Mouse (Mus musculus) urinary bladder, adult 2 months (tissue): ENCODE measurements around the gene Hist1h3f. TPM values are rescaled to one million over a fixed set of nuclear protein-coding genes. Genes with fewer than 3 reads are reported as not detected.
A peak's percentile ranks its signal among the peaks of the same experiment; 100 is the strongest.
"Not testable (repeated sequence)": the region's sequence is repeated elsewhere in the genome, so short reads cannot be mapped to it uniquely, and the experiment has no call there.

Source experiments
- DNase-seq: peaks from one replicate; pipeline ENCODE4 v3.0.0; 2022; ENCODE audit warnings: low spot score
- polyA plus RNA-seq: library from polyadenylated mRNA; depleted of rRNA; stranded (reverse); fragments of >200 nt; gene quantifications from 2 replicates; pipeline ENCODE4 v1.2.3, GENCODE M21; 2012

Hist1h3f gene
- polyA plus RNA-seq, 1 experiment: 0.44 TPM

DNA sequence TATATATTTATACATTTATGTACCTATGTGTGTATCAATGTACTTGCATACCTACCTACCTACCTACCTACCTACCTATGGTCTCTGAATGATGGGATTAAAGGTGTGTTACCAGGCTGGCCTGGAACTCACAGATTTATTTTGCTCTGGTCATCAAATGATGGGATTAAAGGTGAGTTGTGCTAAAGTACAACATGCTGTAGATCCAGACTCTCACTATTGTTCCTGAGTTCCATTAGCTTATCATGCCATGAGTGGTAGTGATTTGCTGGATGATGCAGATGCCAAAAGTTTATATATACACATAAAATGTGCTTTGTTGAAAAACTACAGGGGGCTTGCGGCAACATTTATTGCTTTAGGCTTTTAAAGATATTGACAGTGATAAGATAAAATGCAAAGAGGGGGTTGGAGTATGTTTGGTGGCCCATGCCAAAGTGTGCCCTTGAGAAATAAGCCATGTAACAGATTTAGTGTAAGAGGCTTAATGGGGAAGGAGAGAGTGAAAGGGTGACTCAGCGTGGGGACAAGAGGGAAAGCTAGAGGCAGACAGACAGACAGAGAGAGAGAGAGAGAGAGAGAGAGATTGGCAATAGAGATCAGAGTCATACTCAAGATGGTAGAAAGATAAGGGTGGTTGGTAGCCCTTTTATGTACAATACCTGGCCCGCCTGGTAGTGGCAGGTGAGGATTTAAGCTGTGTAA lies 6.7 kb upstream of the Hist1h3f start:
- no peak for DNase-seq

DNA sequence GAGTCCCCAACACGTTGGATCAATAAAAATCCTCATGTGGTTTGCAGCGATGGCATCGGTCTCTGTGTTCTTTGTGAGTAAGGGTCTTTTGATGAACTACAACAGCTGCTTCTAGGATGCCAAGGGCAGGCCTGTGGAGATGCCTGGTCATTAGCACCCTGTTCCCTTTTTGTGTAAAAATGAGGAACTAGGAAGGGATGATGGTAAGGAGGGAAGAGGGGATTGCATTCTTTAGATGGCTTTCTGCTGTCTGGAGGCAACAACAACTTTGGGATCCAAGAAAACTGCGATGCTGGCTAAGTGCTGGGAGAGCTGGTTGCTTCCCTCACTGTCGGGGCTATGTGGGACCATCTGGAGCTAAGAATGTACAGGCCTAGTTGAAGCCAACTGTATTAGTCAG lies 5.6 kb upstream of the Hist1h3f start:
- DNase-seq: no peak

DNA sequence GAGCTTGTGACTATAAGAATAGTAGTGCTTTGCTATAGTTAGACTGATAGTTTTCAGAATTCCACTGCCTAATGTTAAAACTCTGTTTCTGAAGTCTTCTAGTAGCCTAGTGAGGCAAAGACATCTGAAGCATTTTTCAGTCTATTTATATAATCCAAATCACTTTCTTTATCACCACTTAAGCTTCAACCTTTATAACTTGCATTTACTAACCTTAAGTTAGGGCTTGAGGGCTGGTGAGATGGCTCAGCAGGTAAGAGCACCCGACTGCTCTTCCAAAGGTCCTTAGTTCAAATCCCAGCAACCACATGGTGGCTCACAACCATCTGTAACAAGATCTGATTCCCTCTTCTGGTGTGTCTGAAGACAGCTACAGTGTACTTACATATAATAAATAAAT lies 4.0 kb upstream of the Hist1h3f start:
- DNase-seq: not testable (repeated sequence)

- DNase-seq: no peak
Measured at GRCm38 (mm10) chr13:23541497-23541896, 2.4 kb upstream of the Hist1h3f start.

- not testable (repeated sequence) for DNase-seq
Measured at GRCm38 (mm10) chr13:23542225-23542980, 1.4 kb upstream of the Hist1h3f start.

- peak; percentile 55 for DNase-seq
Measured at GRCm38 (mm10) chr13:23542999-23543607, 749 bp upstream of the Hist1h3f start, which contains the start of gene Hist1h2bh. Gene Hist1h2bh, minus strand, starts transcription at chr13:23543392.

GRCm38 (mm10) chr13:23544787-23545120 lies 902 bp downstream of the Hist1h3f start:
- DNase-seq: not testable (repeated sequence)

GRCm38 (mm10) chr13:23546694-23547093 lies 2.8 kb downstream of the Hist1h3f start:
- no peak for DNase-seq

- no peak for DNase-seq
Measured at GRCm38 (mm10) chr13:23550761-23551145, 6.9 kb downstream of the Hist1h3f start.

DNA sequence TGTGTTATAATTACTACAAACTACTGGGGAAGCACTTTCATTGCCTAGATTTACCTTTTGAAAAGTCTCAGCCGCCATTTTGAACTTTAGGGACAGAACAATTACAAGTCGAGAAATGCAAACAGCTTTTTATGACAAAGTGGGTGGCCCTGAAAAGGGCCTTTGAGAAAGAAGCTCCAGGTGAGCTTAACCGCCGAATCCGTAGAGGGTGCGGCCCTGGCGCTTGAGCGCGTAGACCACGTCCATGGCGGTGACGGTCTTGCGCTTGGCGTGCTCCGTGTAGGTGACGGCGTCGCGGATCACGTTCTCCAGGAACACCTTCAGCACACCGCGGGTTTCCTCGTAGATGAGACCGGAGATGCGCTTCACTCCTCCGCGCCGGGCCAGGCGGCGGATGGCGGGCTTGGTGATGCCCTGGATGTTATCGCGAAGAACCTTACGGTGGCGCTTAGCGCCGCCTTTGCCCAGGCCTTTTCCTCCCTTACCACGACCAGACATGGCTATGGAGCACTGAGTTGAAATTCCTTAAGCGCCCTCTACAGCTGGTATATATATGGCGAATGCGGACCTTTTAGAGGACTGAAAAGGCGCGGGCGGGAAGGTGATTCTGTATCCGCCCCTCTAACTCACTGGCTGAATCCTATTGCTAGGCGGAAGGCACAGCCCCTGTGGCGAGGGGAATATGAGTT lies 7.4 kb downstream of the Hist1h3f start, which contains the start of gene Hist1h4f:
Gene Hist1h4f (minus strand): TSS at position 503 of the 689 bp plus-strand sequence.
- peak; percentile 67 for DNase-seq

DNA sequence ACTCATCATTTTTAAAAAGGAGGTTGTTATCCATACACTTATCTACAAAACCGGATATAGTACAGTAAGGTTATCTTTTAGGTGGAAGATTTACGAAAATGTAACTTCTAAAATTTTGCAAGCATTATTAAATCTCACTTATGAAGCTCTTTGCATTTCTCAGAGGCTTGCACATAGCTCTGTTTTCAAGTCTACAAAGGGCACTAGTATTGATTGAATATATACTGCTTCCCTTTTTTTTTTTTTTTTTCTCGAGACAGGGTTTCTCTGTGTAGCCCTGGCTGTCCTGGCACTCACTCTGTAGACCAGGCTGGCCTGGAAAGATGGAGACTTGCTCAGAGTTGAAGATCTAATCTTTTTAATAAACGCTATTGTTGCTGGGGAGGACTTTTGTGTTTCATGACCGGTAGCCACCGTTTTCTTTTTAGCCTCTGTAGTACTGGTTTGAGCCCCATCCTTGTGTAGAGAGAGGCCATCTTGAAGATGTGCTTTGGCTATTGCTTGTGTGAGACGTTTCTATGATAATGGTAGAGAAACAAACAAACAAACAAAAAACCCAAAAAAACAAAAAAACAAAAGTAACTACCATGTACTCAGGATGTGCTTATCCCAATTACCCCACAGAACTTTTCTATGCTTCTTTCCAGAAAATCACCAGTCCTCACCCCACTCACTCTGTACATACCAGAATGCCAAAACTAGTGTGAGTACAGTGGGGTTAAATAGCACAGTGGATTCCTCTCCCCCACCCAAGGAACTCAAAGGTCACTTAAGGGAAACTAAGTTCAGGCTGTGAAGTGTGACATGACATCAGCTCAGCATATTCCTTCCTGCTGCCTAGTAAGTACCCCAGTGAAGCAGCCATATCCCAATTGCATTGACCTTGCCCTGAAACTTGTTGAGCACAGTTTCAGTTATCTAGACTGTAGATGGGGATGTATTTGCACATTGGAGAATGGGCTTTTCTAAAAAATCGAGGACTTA lies 8.4 kb downstream of the Hist1h3f start:
- no peak for DNase-seq

DNA sequence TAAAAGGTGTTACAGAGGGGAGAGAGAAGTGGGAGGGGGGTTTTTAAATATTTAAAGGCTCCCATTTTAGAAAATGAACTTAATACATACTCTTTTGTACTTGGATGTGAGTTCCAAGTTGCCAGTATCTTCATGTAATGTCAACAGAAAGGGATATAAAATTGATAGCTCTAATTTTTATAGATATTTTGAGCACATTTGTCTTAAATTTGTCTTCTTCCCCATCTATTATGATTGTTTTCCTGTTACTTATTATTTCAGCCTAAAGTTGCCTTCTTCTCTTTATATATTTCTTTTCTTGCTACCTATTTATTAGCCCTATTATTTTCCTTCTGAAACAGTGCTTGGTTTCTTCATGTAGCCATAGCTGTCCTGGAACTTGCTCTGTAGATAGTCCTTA lies 9.1 kb downstream of the Hist1h3f start, which contains the start of gene Hist1h1d:
Gene Hist1h1d (plus strand): TSS at position 301 of the 400 bp plus-strand sequence.
- no peak for DNase-seq

DNA sequence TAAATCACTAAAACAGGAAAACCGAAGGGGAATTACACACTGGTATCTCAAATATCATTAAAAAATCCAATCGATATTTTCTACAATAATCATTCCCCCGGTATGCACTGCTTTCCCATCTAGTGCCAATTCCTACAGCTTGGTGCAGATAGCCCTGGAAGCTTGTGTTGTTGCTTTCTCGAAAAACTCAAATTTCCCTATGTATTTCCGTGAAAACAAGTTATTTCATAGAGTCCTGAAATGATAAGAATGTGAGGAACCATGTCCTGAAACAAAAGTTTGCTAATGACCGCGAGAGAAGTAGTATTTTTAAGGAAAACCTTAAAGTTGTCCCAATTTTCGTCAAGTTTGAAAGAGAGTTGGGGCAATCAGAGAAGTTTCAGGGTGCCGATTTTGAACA lies 10.5 kb downstream of the Hist1h3f start:
- DNase-seq: no peak

GRCm38 (mm10) chr13:23554925-23555838 lies 11.3 kb downstream of the Hist1h3f start:
- DNase-seq: peak; percentile 59

- DNase-seq: peak; percentile 30
Measured at GRCm38 (mm10) chr13:23555839-23556416, 12.1 kb downstream of the Hist1h3f start.

- DNase-seq: no peak
Measured at GRCm38 (mm10) chr13:23556906-23557305, 13.1 kb downstream of the Hist1h3f start.

DNA sequence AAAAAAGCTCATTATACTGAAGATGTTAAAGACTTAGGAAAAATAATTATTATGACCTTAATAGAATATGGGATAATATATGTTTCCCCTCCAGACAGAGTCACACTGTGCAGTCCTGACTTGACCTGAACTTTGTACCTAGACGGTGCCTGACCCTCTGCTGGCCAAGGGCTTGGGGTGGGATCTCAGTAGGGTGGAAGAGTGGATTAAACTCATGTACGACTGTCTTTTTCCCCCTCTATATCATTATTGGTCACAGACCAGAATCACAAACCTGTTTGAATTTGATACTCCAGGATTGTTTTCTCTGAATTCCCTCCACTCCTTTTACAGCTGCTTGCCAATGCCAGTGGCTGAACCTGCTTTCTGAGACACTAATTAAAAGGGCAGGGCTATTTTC lies 16.8 kb downstream of the Hist1h3f start:
- DNase-seq: not testable (repeated sequence)

- not testable (repeated sequence) for DNase-seq
Measured at GRCm38 (mm10) chr13:23561531-23561882, 17.7 kb downstream of the Hist1h3f start.
